Mouse (Mus musculus): Measurements from ENCODE around the gene Nfe2l1. TPM values are rescaled to one million over a fixed set of nuclear protein-coding genes. Genes with fewer than 3 reads are reported as not detected.
A peak's percentile ranks its signal among the peaks of the same experiment; 100 is the strongest.

Gene Nfe2l1
- polyA plus RNA-seq, 1 experiment from 2014 or later, result 65.7 TPM

GRCm38 (mm10) chr11:96808066-96808465, 21.7 kb downstream of the Nfe2l1 start:
- Histone ChIP-seq H3K9ac (ENCODE audit: low read length) (no peak overlapping the region), H3K4me1 (ENCODE audit: control insufficient read depth, insufficient read depth, low read length) (no peaks in the 10 kb centered on the region), H3K9me3 (replicated peaks; ENCODE audit: control insufficient read depth, low read length) (no peaks in the 10 kb centered on the region), H3K4me2 (ENCODE audit: low read depth, low read length) (no peak overlapping the region), H3K36me3 (ENCODE audit: control insufficient read depth, insufficient read depth, low read length) (peaks cover 30% of the 10 kb centered on the region), H3K27me3 (ENCODE audit: control insufficient read depth, insufficient read depth, low read length) (no peaks in the 10 kb centered on the region), H3K27ac (ENCODE audit: low read length) (no peak overlapping the region), H3K4me3 (replicated peaks; ENCODE audit: low read length) (no peak overlapping the region)
- ATAC-seq (ENCODE audit: insufficient read depth, low FRiP score), result no peak
- 38% methylated on average over 1 of the region's 1 CpGs for WGBS

DNA sequence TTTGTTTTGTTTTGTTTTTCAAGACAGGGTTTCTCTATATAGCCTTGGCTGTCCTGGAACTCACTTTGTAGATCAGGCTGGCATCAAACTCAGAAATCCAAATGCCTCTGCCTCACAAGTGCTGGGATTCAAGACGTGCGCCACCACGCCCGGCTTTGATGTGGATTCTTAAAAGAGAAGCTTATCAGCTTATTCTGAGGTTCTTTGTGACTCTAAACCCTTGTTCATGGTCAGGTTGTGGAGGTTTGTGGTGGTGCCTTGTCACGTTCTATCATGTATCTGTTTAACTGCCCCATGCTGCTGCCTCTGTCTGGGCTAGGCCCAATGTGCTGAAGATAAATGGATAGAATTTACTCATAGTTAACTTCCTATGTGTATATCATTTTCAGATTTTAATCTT, 24.2 kb downstream of the Nfe2l1 start:
- Histone ChIP-seq H3K9ac (ENCODE audit: low read length) (no peak overlapping the region), H3K4me2 (ENCODE audit: low read depth, low read length) (no peak overlapping the region), H3K36me3 (ENCODE audit: control insufficient read depth, insufficient read depth, low read length) (peaks cover 34% of the 10 kb centered on the region), H3K4me1 (ENCODE audit: control insufficient read depth, insufficient read depth, low read length) (no peaks in the 10 kb centered on the region), H3K27ac (ENCODE audit: low read length) (no peak overlapping the region), H3K27me3 (ENCODE audit: control insufficient read depth, insufficient read depth, low read length) (no peaks in the 10 kb centered on the region), H3K9me3 (replicated peaks; ENCODE audit: control insufficient read depth, low read length) (no peaks in the 10 kb centered on the region), H3K4me3 (replicated peaks; ENCODE audit: low read length) (no peak overlapping the region)
- WGBS, result 87% methylated on average over 5 of the region's 5 CpGs
- ATAC-seq (ENCODE audit: insufficient read depth, low FRiP score), result no peak

DNA sequence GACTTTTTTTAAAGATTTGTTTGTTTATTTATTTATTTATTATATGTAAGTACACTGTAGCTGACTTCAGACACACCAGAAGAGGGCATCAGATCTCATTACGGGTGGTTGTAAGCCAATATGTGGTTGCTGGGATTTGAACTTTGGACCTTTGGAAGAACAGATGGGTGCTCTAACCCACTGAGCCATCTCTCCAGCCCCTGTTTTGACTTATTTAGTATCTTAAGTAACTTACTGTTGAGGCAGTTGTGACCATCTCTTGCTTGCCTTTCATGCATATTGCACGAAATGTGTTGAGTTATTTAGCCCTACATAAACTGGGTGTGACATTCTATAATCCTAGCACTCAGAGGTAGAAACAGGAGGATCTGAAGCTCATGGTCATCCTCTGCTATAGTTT, 30.3 kb downstream of the Nfe2l1 start:
- Histone ChIP-seq H3K9ac (ENCODE audit: low read length) (no peak overlapping the region), H3K27me3 (ENCODE audit: control insufficient read depth, insufficient read depth, low read length) (no peaks in the 10 kb centered on the region), H3K4me1 (ENCODE audit: control insufficient read depth, insufficient read depth, low read length) (no peaks in the 10 kb centered on the region), H3K27ac (ENCODE audit: low read length) (no peak overlapping the region), H3K4me3 (replicated peaks; ENCODE audit: low read length) (no peak overlapping the region), H3K9me3 (replicated peaks; ENCODE audit: control insufficient read depth, low read length) (no peaks in the 10 kb centered on the region), H3K4me2 (ENCODE audit: low read depth, low read length) (no peak overlapping the region), H3K36me3 (ENCODE audit: control insufficient read depth, insufficient read depth, low read length) (peaks cover 10% of the 10 kb centered on the region)
- 85% methylated on average over 2 of the region's 2 CpGs for WGBS
- no peak for ATAC-seq (ENCODE audit: insufficient read depth, low FRiP score)

- no peaks in the 10 kb centered on the region; the same call in none of the 2 replicates for H3K4me1 ChIP-seq (ENCODE audit: control insufficient read depth, insufficient read depth, low read length)
- WGBS, result 74% methylated on average over 1 of the region's 1 CpGs
- H3K36me3 ChIP-seq (ENCODE audit: control insufficient read depth, insufficient read depth, low read length), result no peaks in the 10 kb centered on the region; the same call in 1 of the 2 replicates
- no peaks in the 10 kb centered on the region for H3K9me3 ChIP-seq (replicated peaks; ENCODE audit: control insufficient read depth, low read length)
- H3K27ac ChIP-seq (ENCODE audit: low read length), result no peak overlapping the region
- no peak overlapping the region for H3K9ac ChIP-seq (ENCODE audit: low read length)
- no peak overlapping the region for H3K4me2 ChIP-seq (ENCODE audit: low read depth, low read length)
- ATAC-seq (ENCODE audit: insufficient read depth, low FRiP score), result no peak
- no peaks in the 10 kb centered on the region for H3K27me3 ChIP-seq (ENCODE audit: control insufficient read depth, insufficient read depth, low read length)
- H3K4me3 ChIP-seq (replicated peaks; ENCODE audit: low read length), result no peak overlapping the region
Observed at GRCm38 (mm10) chr11:96796586-96796985, 33.2 kb downstream of the Nfe2l1 start.

DNA sequence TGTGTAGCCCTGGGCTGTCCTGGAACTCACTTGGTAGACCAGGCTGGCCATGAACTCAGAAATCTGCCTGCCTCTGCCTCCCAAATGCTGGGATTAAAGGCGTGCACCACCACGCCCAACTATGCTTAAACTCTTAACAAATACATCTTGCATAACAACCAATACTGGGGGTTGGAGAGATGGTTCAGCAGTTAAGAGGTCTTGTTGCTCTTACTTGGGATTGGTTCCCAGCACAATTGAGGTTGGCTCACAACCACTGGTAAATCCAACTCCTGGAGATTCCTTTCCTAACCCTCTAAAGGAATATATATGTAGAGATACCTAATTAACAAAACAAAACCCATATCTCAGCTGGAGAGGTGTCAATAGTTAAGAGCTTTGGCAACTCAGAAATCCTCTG, 33.7 kb downstream of the Nfe2l1 start:
- Histone ChIP-seq H3K9ac (ENCODE audit: low read length) (no peak overlapping the region), H3K9me3 (replicated peaks; ENCODE audit: control insufficient read depth, low read length) (no peaks in the 10 kb centered on the region), H3K4me1 (ENCODE audit: control insufficient read depth, insufficient read depth, low read length) (peaks cover 1% of the 10 kb centered on the region), H3K27ac (ENCODE audit: low read length) (no peak overlapping the region), H3K4me2 (ENCODE audit: low read depth, low read length) (no peak overlapping the region), H3K4me3 (replicated peaks; ENCODE audit: low read length) (no peak overlapping the region), H3K27me3 (ENCODE audit: control insufficient read depth, insufficient read depth, low read length) (no peaks in the 10 kb centered on the region), H3K36me3 (ENCODE audit: control insufficient read depth, insufficient read depth, low read length) (no peaks in the 10 kb centered on the region)
- ATAC-seq (ENCODE audit: insufficient read depth, low FRiP score), result no peak
- WGBS, result 89% methylated on average over 2 of the region's 2 CpGs

GRCm38 (mm10) chr11:96795491-96795890, 34.3 kb downstream of the Nfe2l1 start:
- no peaks in the 10 kb centered on the region for H3K36me3 ChIP-seq (ENCODE audit: control insufficient read depth, insufficient read depth, low read length)
- no peaks in the 10 kb centered on the region for H3K27me3 ChIP-seq (ENCODE audit: control insufficient read depth, insufficient read depth, low read length)
- no peak overlapping the region for H3K9ac ChIP-seq (ENCODE audit: low read length)
- no peaks in the 10 kb centered on the region for H3K9me3 ChIP-seq (replicated peaks; ENCODE audit: control insufficient read depth, low read length)
- ATAC-seq (ENCODE audit: insufficient read depth, low FRiP score), result no peak
- H3K27ac ChIP-seq (ENCODE audit: low read length), result no peak overlapping the region
- peaks cover 6% of the 10 kb centered on the region for H3K4me1 ChIP-seq (ENCODE audit: control insufficient read depth, insufficient read depth, low read length)
- no peak overlapping the region for H3K4me3 ChIP-seq (replicated peaks; ENCODE audit: low read length)
- WGBS, result 86% methylated on average over 13 of the region's 13 CpGs
- H3K4me2 ChIP-seq (ENCODE audit: low read depth, low read length), result no peak overlapping the region

- Histone ChIP-seq H3K9me3 (replicated peaks; ENCODE audit: control insufficient read depth, low read length) (no peaks in the 10 kb centered on the region), H3K27ac (ENCODE audit: low read length) (no peak overlapping the region), H3K4me2 (ENCODE audit: low read depth, low read length) (peak overlapping the region; percentile 81), H3K36me3 (ENCODE audit: control insufficient read depth, insufficient read depth, low read length) (no peaks in the 10 kb centered on the region), H3K4me3 (replicated peaks; ENCODE audit: low read length) (peak overlapping the region; percentile 92), H3K27me3 (ENCODE audit: control insufficient read depth, insufficient read depth, low read length) (no peaks in the 10 kb centered on the region), H3K4me1 (ENCODE audit: control insufficient read depth, insufficient read depth, low read length) (peaks cover 13% of the 10 kb centered on the region), H3K9ac (ENCODE audit: low read length) (0 out of 2 replicates have a peak overlapping the region, but pooled peaks have one; percentile 9)
- no peak for ATAC-seq (ENCODE audit: insufficient read depth, low FRiP score)
- WGBS, result 7% methylated on average over 1 of the region's 1 CpGs
Observed at GRCm38 (mm10) chr11:96790681-96791080, 39.1 kb downstream of the Nfe2l1 start.

DNA sequence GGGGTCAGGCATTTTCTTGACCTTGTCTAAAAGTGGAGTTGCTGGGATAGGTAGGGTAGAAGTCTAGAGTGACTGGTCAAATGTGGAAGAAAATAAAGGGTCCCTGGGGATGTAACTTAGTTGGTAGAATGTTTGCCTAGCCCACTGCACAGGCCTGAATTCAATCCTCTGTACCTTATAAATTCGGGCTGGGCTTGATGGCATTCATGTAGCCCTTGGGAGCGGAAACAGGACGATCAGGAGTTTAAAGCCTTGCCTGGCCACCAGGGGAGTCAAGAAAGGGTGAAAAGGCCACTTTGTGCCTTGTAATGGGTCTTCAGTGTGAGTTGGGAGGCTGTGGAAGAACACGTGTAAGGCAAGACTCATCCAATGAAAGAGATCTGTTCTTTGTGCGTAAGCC, 39.8 kb downstream of the Nfe2l1 start:
- peak overlapping the region; percentile 81 for H3K4me2 ChIP-seq (ENCODE audit: low read depth, low read length)
- H3K36me3 ChIP-seq (ENCODE audit: control insufficient read depth, insufficient read depth, low read length), result no peaks in the 10 kb centered on the region
- peak overlapping the region; percentile 98; the same call in 1 of the 2 replicates for H3K27ac ChIP-seq (ENCODE audit: low read length)
- peak overlapping the region; percentile 92 for H3K4me3 ChIP-seq (replicated peaks; ENCODE audit: low read length)
- 6% methylated on average over 5 of the region's 5 CpGs for WGBS
- ATAC-seq (ENCODE audit: insufficient read depth, low FRiP score), result no peak
- peaks cover 13% of the 10 kb centered on the region for H3K4me1 ChIP-seq (ENCODE audit: control insufficient read depth, insufficient read depth, low read length)
- peak overlapping the region; percentile 96 for H3K9ac ChIP-seq (ENCODE audit: low read length)
- H3K27me3 ChIP-seq (ENCODE audit: control insufficient read depth, insufficient read depth, low read length), result no peaks in the 10 kb centered on the region
- H3K9me3 ChIP-seq (replicated peaks; ENCODE audit: control insufficient read depth, low read length), result no peaks in the 10 kb centered on the region

GRCm38 (mm10) chr11:96788871-96789795, 40.6 kb downstream of the Nfe2l1 start, which contains the start of gene Cbx1:
Gene Cbx1, plus strand, starts transcription at chr11:96789127.
- Histone ChIP-seq H3K4me3 (replicated peaks; ENCODE audit: low read length) (peak within 1 kb of the TSS; percentile 92), H3K9me3 (replicated peaks; ENCODE audit: control insufficient read depth, low read length) (no peaks in the 10 kb centered on the region), H3K9ac (ENCODE audit: low read length) (peak within 1 kb of the TSS; percentile 96), H3K4me1 (ENCODE audit: control insufficient read depth, insufficient read depth, low read length) (peaks cover 13% of the 10 kb centered on the region), H3K4me2 (ENCODE audit: low read depth, low read length) (peak within 1 kb of the TSS; percentile 81), H3K27me3 (ENCODE audit: control insufficient read depth, insufficient read depth, low read length) (no peaks in the 10 kb centered on the region), H3K36me3 (ENCODE audit: control insufficient read depth, insufficient read depth, low read length) (no peaks in the 10 kb centered on the region), H3K27ac (ENCODE audit: low read length) (peak within 1 kb of the TSS; percentile 98)
- ATAC-seq (ENCODE audit: insufficient read depth, low FRiP score), result peak; percentile 98
- under 1% methylated on average over 93 of the region's 93 CpGs for WGBS

Data from stomach, embryonic 16.5 days (tissue).